ENCODE assay signal across 21 mouse cellular contexts in the genomic region with DNA sequence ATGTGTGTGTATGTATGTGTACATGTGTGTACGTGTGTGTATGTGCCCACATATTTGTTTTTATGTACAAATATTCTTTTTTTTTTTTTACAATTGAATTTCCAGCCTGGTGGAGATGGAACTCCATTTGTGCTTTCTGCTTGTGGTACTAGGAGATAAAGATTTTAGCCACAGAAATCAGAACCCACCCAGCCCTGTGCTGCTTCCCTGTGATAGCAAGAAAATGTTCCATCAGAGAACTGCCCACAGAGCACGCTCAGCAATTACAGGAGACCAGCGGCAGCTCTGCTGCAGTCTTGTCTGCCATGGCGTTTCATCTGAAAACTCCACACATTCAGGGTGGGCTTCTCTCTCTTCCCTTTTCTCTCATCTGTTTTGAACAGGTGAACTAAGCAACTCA.
A peak's percentile ranks its signal among the peaks of the same experiment; 100 is the strongest.
DNase-seq lines count a peak whose midpoint lies in the region; ATAC-seq lines count a peak whose summit lies in the region.
"Had no signal": no experiment of that assay in that cellular context is flagged by ENCODE, and none has a peak within 500 bp of the region (broad histone marks: within the 10 kb centered on the region; RNA-seq: fewer than 3 reads in every experiment).

No protein-coding gene starts in this region.

- peak; percentile 91 for ATAC-seq in common myeloid progenitor, adult 5-6 weeks (replicated peaks; ENCODE audit: low read depth, poor library complexity, severe bottlenecking)
- peak; percentile 94 for ATAC-seq in megakaryocyte-erythroid progenitor cell, adult 5-6 weeks (replicated peaks; ENCODE audit: low FRiP score, low TSS enrichment, poor library complexity, severe bottlenecking)
- ATAC-seq in frontal cortex, adult (ENCODE audit: low TSS enrichment) = no peak
- ATAC-seq: activated CD4-positive, CD25-positive, alpha-beta regulatory T cell, adult 4 months; CD4-positive, CD25-positive, alpha-beta regulatory T cell, adult 4 months; forebrain, embryonic 13.5 days; forebrain, embryonic 15.5 days; forebrain, postnatal 0 days; Patski had no signal

- peak; percentile 45 for DNase-seq in heart, adult 11 months
- DNase-seq in heart, adult 8-10 months (ENCODE audit: low spot score) = no peak
- DNase-seq: adrenal gland, adult 8-10 months; adrenal gland, postnatal 14 days; adrenal gland, postnatal 36 days; B cell, adult 2 months; cerebellum, adult 11-12 months; cerebellum, adult 2 months; cerebellum, adult 9-10 months; cerebellum, postnatal 10 days; cerebellum, postnatal 25 days; embryo, embryonic 11 days; forebrain, postnatal 0 days had no signal
